Mouse (Mus musculus): Measurements from ENCODE around the gene Gm44503. TPM values are rescaled to one million over a fixed set of nuclear protein-coding genes. Genes with fewer than 3 reads are reported as not detected.

Gene Gm44503
- polyA plus RNA-seq, 1 experiment from 2014 or later = 0.15 TPM

DNA sequence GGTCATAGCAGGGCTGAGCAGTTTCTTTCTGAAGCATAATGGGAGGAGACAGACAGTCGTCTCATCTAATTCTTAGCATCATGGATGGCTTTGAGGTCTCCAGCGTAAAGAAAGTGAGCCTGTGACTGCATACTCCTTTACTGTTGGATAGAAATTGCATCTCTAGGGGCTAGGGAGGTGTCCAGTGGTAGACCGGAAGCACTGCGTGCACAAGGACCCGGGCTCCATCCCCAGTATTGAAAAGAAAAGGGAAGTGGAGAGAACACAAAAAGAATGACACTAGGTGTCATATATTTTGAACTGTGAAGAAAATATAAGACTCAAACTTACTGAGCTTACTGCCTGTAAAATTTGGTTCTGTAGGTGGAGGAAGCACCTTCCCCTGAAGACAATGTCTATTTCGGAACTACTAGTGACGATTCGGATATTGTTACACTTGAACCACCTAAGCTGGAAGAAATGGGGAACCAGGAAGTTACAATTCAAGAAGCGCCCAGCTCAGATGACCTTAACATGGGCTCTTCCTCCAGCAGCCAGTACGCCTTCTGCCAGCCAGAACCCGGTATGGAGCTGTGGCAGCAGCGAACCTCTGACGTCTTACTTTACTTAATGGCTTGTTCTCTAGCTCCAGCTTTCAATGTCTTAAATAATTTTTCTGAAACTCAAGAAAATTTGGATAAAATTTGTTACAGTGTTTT lies 42.8 kb downstream of the Gm44503 start:
- no peak for ATAC-seq (replicated peaks; ENCODE audit: low FRiP score)
- no peaks in the 10 kb centered on the region for H3K27me3 ChIP-seq (ENCODE audit: control insufficient read depth, insufficient read depth, low read length)
- H3K27ac ChIP-seq (ENCODE audit: low read depth, low read length) = no peak overlapping the region
- H3K36me3 ChIP-seq (ENCODE audit: control insufficient read depth, insufficient read depth, low read length) = no peaks in the 10 kb centered on the region
- H3K9me3 ChIP-seq (ENCODE audit: control insufficient read depth, low read length) = no peaks in the 10 kb centered on the region
- no peak overlapping the region for H3K4me2 ChIP-seq (ENCODE audit: low read depth, low read length, severe bottlenecking)
- H3K4me1 ChIP-seq (replicated peaks; ENCODE audit: control insufficient read depth, insufficient read depth, low read length) = no peaks in the 10 kb centered on the region
- DNase-seq (ENCODE audit: low spot score) = no peak
- no peak overlapping the region for H3K9ac ChIP-seq (ENCODE audit: low read length)
- H3K4me3 ChIP-seq (ENCODE audit: low read depth, low read length) = no peak overlapping the region
- 87% methylated on average over 13 of the region's 13 CpGs for WGBS

- Histone ChIP-seq H3K4me1 (replicated peaks; ENCODE audit: control insufficient read depth, insufficient read depth, low read length) (no peaks in the 10 kb centered on the region), H3K9ac (ENCODE audit: low read length) (no peak overlapping the region), H3K4me3 (ENCODE audit: low read depth, low read length) (no peak overlapping the region), H3K36me3 (ENCODE audit: control insufficient read depth, insufficient read depth, low read length) (no peaks in the 10 kb centered on the region), H3K27me3 (ENCODE audit: control insufficient read depth, insufficient read depth, low read length) (no peaks in the 10 kb centered on the region), H3K9me3 (ENCODE audit: control insufficient read depth, low read length) (no peaks in the 10 kb centered on the region), H3K4me2 (ENCODE audit: low read depth, low read length, severe bottlenecking) (no peak overlapping the region), H3K27ac (ENCODE audit: low read depth, low read length) (no peak overlapping the region)
- DNase-seq (ENCODE audit: low spot score) (no peak), ATAC-seq (replicated peaks; ENCODE audit: low FRiP score) (no peak)
- WGBS = 68% methylated on average over 3 of the region's 3 CpGs
Observed at GRCm38 (mm10) chr9:73002177-73002576, 43.5 kb downstream of the Gm44503 start.

DNA sequence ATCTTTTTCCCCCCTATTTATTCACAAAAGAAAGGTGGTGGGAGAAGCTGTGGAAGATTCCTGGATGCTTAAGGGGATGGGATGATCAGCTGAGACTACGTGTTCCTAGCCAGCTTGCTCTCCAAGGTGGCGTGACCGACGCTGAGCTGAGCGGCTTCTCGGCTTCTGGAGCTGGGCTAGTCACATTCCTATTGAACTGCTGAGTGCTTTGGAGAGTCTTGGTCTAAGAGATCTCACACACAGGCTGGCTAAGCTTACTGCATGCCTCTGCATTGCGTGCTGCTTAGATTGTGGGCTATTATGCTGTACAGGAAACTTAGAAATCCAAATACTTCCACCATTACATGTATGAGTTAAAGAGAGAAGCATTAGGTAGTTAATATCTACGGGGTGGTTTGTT lies 45.4 kb downstream of the Gm44503 start:
- Histone ChIP-seq H3K4me2 (ENCODE audit: low read depth, low read length, severe bottlenecking) (no peak overlapping the region), H3K9ac (ENCODE audit: low read length) (no peak overlapping the region), H3K4me1 (replicated peaks; ENCODE audit: control insufficient read depth, insufficient read depth, low read length) (no peaks in the 10 kb centered on the region), H3K4me3 (ENCODE audit: low read depth, low read length) (no peak overlapping the region), H3K27me3 (ENCODE audit: control insufficient read depth, insufficient read depth, low read length) (no peaks in the 10 kb centered on the region), H3K9me3 (ENCODE audit: control insufficient read depth, low read length) (no peaks in the 10 kb centered on the region), H3K27ac (ENCODE audit: low read depth, low read length) (no peak overlapping the region), H3K36me3 (ENCODE audit: control insufficient read depth, insufficient read depth, low read length) (no peaks in the 10 kb centered on the region)
- DNase-seq (ENCODE audit: low spot score) = no peak
- ATAC-seq (replicated peaks; ENCODE audit: low FRiP score) = no peak
- WGBS = 85% methylated on average over 8 of the region's 8 CpGs

GRCm38 (mm10) chr9:73005106-73005505 lies 46.5 kb downstream of the Gm44503 start:
- H3K4me1 ChIP-seq (replicated peaks; ENCODE audit: control insufficient read depth, insufficient read depth, low read length) = no peaks in the 10 kb centered on the region
- H3K4me2 ChIP-seq (ENCODE audit: low read depth, low read length, severe bottlenecking) = no peak overlapping the region
- DNase-seq (ENCODE audit: low spot score) (no peak), ATAC-seq (replicated peaks; ENCODE audit: low FRiP score) (no peak)
- no peak overlapping the region for H3K27ac ChIP-seq (ENCODE audit: low read depth, low read length)
- no peaks in the 10 kb centered on the region for H3K9me3 ChIP-seq (ENCODE audit: control insufficient read depth, low read length)
- WGBS = 86% methylated on average over 6 of the region's 6 CpGs
- no peak overlapping the region for H3K4me3 ChIP-seq (ENCODE audit: low read depth, low read length)
- H3K27me3 ChIP-seq (ENCODE audit: control insufficient read depth, insufficient read depth, low read length) = no peaks in the 10 kb centered on the region
- H3K36me3 ChIP-seq (ENCODE audit: control insufficient read depth, insufficient read depth, low read length) = no peaks in the 10 kb centered on the region
- no peak overlapping the region for H3K9ac ChIP-seq (ENCODE audit: low read length)

- H3K4me1 ChIP-seq (replicated peaks; ENCODE audit: control insufficient read depth, insufficient read depth, low read length) = no peaks in the 10 kb centered on the region
- no peak overlapping the region for H3K4me2 ChIP-seq (ENCODE audit: low read depth, low read length, severe bottlenecking)
- DNase-seq (ENCODE audit: low spot score) (no peak), ATAC-seq (replicated peaks; ENCODE audit: low FRiP score) (no peak)
- WGBS = 93% methylated on average over 3 of the region's 3 CpGs
- no peak overlapping the region for H3K4me3 ChIP-seq (ENCODE audit: low read depth, low read length)
- H3K9ac ChIP-seq (ENCODE audit: low read length) = no peak overlapping the region
- H3K27me3 ChIP-seq (ENCODE audit: control insufficient read depth, insufficient read depth, low read length) = no peaks in the 10 kb centered on the region
- H3K27ac ChIP-seq (ENCODE audit: low read depth, low read length) = no peak overlapping the region
- no peaks in the 10 kb centered on the region for H3K9me3 ChIP-seq (ENCODE audit: control insufficient read depth, low read length)
- H3K36me3 ChIP-seq (ENCODE audit: control insufficient read depth, insufficient read depth, low read length) = no peaks in the 10 kb centered on the region
Observed at GRCm38 (mm10) chr9:73006175-73006574, 47.5 kb downstream of the Gm44503 start.

GRCm38 (mm10) chr9:73008384-73008783 lies 49.7 kb downstream of the Gm44503 start:
- no peaks in the 10 kb centered on the region for H3K4me1 ChIP-seq (replicated peaks; ENCODE audit: control insufficient read depth, insufficient read depth, low read length)
- H3K9ac ChIP-seq (ENCODE audit: low read length) = no peak overlapping the region
- 76% methylated on average over 3 of the region's 3 CpGs for WGBS
- DNase-seq (ENCODE audit: low spot score) (no peak), ATAC-seq (replicated peaks; ENCODE audit: low FRiP score) (no peak)
- H3K36me3 ChIP-seq (ENCODE audit: control insufficient read depth, insufficient read depth, low read length) = no peaks in the 10 kb centered on the region
- no peak overlapping the region for H3K4me3 ChIP-seq (ENCODE audit: low read depth, low read length)
- H3K27me3 ChIP-seq (ENCODE audit: control insufficient read depth, insufficient read depth, low read length) = no peaks in the 10 kb centered on the region
- no peaks in the 10 kb centered on the region for H3K9me3 ChIP-seq (ENCODE audit: control insufficient read depth, low read length)
- no peak overlapping the region for H3K4me2 ChIP-seq (ENCODE audit: low read depth, low read length, severe bottlenecking)
- no peak overlapping the region for H3K27ac ChIP-seq (ENCODE audit: low read depth, low read length)

DNA sequence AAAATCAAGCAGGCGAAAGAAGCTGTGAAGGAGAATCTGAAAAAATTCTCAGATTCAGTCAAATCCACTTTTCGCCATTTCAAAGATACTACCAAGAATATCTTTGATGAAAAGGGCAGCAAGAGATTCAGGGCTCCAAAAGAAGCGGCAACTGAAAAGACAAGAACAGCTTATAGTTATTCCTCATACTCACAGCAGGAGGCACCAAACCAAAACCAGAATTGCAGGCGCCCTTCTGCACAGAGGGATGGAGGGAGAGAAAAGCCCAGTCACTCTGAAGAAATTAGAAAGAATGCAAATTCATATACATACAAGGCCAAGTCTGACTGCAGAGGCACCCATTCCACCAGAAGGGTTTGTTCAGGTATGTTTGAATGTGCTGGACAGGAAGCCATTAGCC lies 54.0 kb downstream of the Gm44503 start:
- Histone ChIP-seq H3K27me3 (ENCODE audit: control insufficient read depth, insufficient read depth, low read length) (no peaks in the 10 kb centered on the region), H3K4me3 (ENCODE audit: low read depth, low read length) (no peak overlapping the region), H3K36me3 (ENCODE audit: control insufficient read depth, insufficient read depth, low read length) (no peaks in the 10 kb centered on the region), H3K27ac (ENCODE audit: low read depth, low read length) (no peak overlapping the region), H3K9me3 (ENCODE audit: control insufficient read depth, low read length) (no peaks in the 10 kb centered on the region), H3K9ac (ENCODE audit: low read length) (no peak overlapping the region), H3K4me2 (ENCODE audit: low read depth, low read length, severe bottlenecking) (no peak overlapping the region), H3K4me1 (replicated peaks; ENCODE audit: control insufficient read depth, insufficient read depth, low read length) (no peaks in the 10 kb centered on the region)
- DNase-seq (ENCODE audit: low spot score) = no peak
- ATAC-seq (replicated peaks; ENCODE audit: low FRiP score) = no peak
- WGBS = 90% methylated on average over 4 of the region's 4 CpGs

GRCm38 (mm10) chr9:73014724-73015123 lies 56.1 kb downstream of the Gm44503 start:
- Histone ChIP-seq H3K9me3 (ENCODE audit: control insufficient read depth, low read length) (no peaks in the 10 kb centered on the region), H3K4me1 (replicated peaks; ENCODE audit: control insufficient read depth, insufficient read depth, low read length) (no peaks in the 10 kb centered on the region), H3K9ac (ENCODE audit: low read length) (no peak overlapping the region), H3K4me3 (ENCODE audit: low read depth, low read length) (no peak overlapping the region), H3K36me3 (ENCODE audit: control insufficient read depth, insufficient read depth, low read length) (no peaks in the 10 kb centered on the region; the same call in 1 of the 2 replicates), H3K27me3 (ENCODE audit: control insufficient read depth, insufficient read depth, low read length) (no peaks in the 10 kb centered on the region), H3K4me2 (ENCODE audit: low read depth, low read length, severe bottlenecking) (no peak overlapping the region), H3K27ac (ENCODE audit: low read depth, low read length) (no peak overlapping the region)
- DNase-seq (ENCODE audit: low spot score) (no peak), ATAC-seq (replicated peaks; ENCODE audit: low FRiP score) (no peak)
- WGBS = 93% methylated on average over 13 of the region's 13 CpGs

DNA sequence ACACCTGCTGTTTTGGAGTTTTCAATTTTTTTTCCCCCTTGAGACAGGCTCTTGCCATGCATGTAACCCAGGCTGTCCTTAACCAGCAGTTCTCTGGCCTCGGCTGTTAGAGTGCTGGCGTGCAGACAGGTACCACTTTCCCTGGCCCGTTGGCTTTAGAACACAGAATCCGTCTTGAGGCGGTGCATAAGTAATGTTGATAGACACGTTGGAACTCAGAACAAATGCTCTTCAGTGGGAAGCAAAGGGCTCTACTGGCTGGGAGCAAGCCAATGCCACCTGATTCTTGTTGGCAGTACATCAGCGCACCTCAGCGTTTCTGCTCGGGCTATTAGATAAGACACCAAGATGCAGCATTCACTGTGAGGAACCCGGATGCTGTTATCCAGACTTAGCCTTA lies 61.2 kb downstream of the Gm44503 start:
- WGBS = 95% methylated on average over 10 of the region's 10 CpGs
- no peaks in the 10 kb centered on the region; the same call in 1 of the 2 replicates for H3K36me3 ChIP-seq (ENCODE audit: control insufficient read depth, insufficient read depth, low read length)
- no peak overlapping the region for H3K4me2 ChIP-seq (ENCODE audit: low read depth, low read length, severe bottlenecking)
- H3K4me1 ChIP-seq (replicated peaks; ENCODE audit: control insufficient read depth, insufficient read depth, low read length) = no peaks in the 10 kb centered on the region
- no peak overlapping the region for H3K27ac ChIP-seq (ENCODE audit: low read depth, low read length)
- H3K4me3 ChIP-seq (ENCODE audit: low read depth, low read length) = no peak overlapping the region
- H3K9me3 ChIP-seq (ENCODE audit: control insufficient read depth, low read length) = no peaks in the 10 kb centered on the region
- DNase-seq (ENCODE audit: low spot score) (no peak), ATAC-seq (replicated peaks; ENCODE audit: low FRiP score) (no peak)
- H3K9ac ChIP-seq (ENCODE audit: low read length) = no peak overlapping the region
- no peaks in the 10 kb centered on the region for H3K27me3 ChIP-seq (ENCODE audit: control insufficient read depth, insufficient read depth, low read length)

All from forebrain, embryonic 11.5 days (tissue).